Mouse (Mus musculus) E14TG2a.4 (cell line): ENCODE results near the gene Mb21d2.

ENCODE experiments used
- H3K27me3 ChIP-seq: 2 replicates; pipeline ENCODE4 v1.6.1; 2014; ENCODE audit warnings: low read length, control low read depth; ENCODE audit not compliant: insufficient read depth
- H3K36me3 ChIP-seq: 2 replicates; pipeline ENCODE4 v1.6.1; 2014; ENCODE audit warnings: low read length, control low read depth; ENCODE audit not compliant: insufficient read depth
- H3K4me1 ChIP-seq: replicated peaks from 2 replicates; pipeline ENCODE4 v1.6.1; 2014; ENCODE audit warnings: low read depth, low read length, control low read depth
- H3K4me3 ChIP-seq: replicated peaks from 2 replicates; pipeline ENCODE4 v1.5.1; 2014; ENCODE audit warnings: mild to moderate bottlenecking, low read length
- H3K9me3 ChIP-seq: 2 replicates; pipeline ENCODE4 v1.6.1; 2014; ENCODE audit warnings: low read length, control low read depth
- CTCF ChIP-seq: conservative IDR thresholded peaks from 2 replicates; pipeline ENCODE4 v1.5.1; 2014; ENCODE audit warnings: low read length
- NANOG ChIP-seq: IDR thresholded peaks from 2 replicates; pipeline ENCODE4 v1.6.1; 2014; ENCODE audit warnings: borderline replicate concordance, low read length, mixed read lengths
- POU5F1 ChIP-seq: IDR thresholded peaks from 2 replicates; pipeline ENCODE4 v1.6.1; 2014; ENCODE audit warnings: low read length, borderline replicate concordance

Gene Mb21d2

DNA sequence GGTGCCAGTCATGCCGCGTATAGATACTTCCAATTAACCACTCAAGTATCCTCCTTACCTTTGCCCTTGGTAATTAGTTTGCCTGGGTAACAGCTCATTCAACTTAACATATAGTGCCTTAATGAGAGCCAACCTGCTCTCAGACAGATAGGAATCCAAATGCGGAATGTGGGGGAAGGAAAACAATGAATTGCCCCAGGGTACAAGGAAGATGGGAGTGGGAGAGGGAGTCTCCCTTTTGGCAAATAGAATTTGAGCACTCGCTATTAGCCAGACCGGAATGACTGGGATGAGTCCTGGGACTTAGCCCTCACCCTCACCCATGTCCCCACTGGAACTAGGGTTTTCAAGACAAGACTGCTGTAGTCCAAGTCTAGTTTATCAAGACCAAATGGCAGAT lies 953 bp upstream of the Mb21d2 start:
- no peak for TF ChIP-seq CTCF
- no peak for TF ChIP-seq POU5F1
- TF ChIP-seq NANOG = no peak
- H3K9me3 ChIP-seq = no peaks in the 10 kb centered on the region
- H3K4me1 ChIP-seq = peaks cover 60% of the 10 kb centered on the region
- peak overlapping the region; percentile 90 for H3K4me3 ChIP-seq
- H3K27me3 ChIP-seq = peaks cover 2% of the 10 kb centered on the region; the same call in 1 of the 2 replicates
- peaks cover 12% of the 10 kb centered on the region for H3K36me3 ChIP-seq

DNA sequence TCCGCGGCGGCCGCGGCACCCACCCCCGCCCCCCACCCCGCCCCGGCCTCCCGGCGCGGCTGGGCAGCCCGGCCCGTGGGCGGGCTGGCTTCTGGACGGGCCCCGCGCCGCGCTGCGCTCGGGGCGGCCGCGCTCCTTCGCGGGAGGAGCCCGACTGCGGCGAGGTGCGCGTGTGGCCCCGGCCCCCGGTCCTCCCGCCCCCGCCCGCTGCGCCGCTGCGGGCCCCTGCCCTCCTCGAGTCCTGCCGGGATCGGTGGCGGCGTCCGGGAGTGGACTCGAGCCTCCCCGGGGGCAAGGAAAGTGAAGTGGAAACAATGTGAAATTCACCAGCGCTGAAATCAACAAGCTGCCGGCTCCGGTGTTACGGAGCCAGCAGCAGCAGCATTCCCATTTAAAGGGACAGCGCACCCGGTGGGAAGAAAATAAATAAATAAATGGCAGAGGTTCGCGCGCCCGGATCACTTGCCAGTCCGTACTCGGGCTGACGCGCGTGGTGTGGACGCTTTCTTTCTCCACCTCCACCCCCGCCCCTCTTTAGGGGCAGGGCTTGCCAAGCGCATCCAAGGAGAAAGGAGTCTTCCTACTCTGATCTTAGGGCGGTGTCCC lies 316 bp upstream of the Mb21d2 start:
- H3K4me1 ChIP-seq = peaks cover 62% of the 10 kb centered on the region

DNA sequence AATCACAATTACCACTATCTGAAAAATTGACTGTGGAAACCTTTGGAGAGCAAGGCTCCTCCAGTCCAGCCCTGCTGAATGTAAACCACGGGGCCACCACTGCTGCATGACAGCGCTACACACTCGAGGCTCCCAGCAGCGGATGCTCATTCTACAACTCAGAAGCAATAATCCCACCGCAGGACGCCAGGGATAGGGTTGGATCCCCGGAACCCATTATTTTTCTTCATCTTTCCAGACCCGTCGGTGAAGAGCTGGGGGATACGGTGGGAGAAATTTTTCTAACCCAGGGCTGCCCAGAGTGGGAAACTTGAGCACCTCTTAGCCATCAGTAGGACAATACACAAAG lies 1.0 kb downstream of the Mb21d2 start:
- peaks cover 76% of the 10 kb centered on the region for H3K4me1 ChIP-seq
- peaks cover 32% of the 10 kb centered on the region for H3K36me3 ChIP-seq
- peak overlapping the region; percentile 90 for H3K4me3 ChIP-seq
- H3K9me3 ChIP-seq = no peaks in the 10 kb centered on the region
- H3K27me3 ChIP-seq = peaks cover 11% of the 10 kb centered on the region
- TF ChIP-seq POU5F1 (no peak), CTCF (no peak), NANOG (no peak)

More for the DNA sequence above, 316 bp upstream of the Mb21d2 start:
- Histone ChIP-seq H3K4me3 (peak overlapping the region; percentile 90), H3K9me3 (no peaks in the 10 kb centered on the region), H3K27me3 (peaks cover 8% of the 10 kb centered on the region), H3K36me3 (peaks cover 19% of the 10 kb centered on the region)
- TF ChIP-seq NANOG (no peak), POU5F1 (no peak), CTCF (no peak)

DNA sequence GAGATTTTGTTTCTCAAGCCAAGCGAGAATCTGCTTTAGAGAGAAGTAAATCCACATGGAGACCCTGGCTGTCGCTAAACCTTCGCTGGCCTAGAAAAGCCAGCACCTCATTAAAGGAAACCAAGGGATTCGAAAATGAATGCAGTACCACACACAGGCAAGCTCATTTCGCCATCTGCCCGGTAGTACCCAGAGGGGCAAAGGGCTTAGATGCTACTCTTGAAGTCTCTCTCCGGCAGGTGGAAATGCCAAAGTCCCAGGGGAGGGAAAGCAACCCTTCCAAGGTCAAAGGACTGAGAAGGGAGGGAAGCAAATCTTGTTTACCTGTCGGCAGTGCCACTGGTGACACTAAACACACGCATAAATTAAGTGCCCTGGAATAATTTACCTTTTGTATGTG lies 2.1 kb downstream of the Mb21d2 start:
- peaks cover 41% of the 10 kb centered on the region for H3K36me3 ChIP-seq
- H3K4me3 ChIP-seq = peak overlapping the region; percentile 90
- no peak for TF ChIP-seq POU5F1
- no peak for TF ChIP-seq CTCF
- no peak for TF ChIP-seq NANOG
- peaks cover 11% of the 10 kb centered on the region for H3K27me3 ChIP-seq
- H3K9me3 ChIP-seq = no peaks in the 10 kb centered on the region
- H3K4me1 ChIP-seq = peaks cover 76% of the 10 kb centered on the region

DNA sequence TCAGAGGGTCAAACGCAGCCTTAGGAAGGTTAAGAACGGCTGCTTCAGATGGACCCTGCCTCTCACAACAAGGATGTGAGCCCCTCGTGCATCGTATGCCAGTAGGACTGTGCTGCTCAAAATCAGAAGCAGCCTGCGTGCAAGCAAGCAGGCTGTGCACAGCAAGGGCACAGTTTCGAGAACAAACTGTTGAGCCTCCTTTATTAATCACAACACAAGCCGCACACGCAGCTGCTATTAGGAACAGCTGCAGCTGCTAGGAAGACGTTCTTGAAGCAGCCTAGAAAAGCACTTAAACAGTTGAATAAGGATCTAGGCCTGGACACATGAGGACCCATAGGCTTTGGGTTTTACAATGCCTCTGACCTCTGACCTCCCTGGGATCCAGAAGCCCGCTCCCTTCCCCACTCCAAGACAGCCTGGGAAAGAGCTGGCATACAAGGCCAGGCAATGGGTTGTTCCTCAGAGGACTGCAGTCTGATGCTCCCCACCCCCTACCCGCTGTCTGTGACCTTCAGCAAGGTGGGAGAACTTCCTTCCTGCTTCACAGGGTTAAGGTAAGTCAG lies 10.1 kb downstream of the Mb21d2 start:
- TF ChIP-seq POU5F1 = no peak
- no peak for TF ChIP-seq CTCF
- no peak for TF ChIP-seq NANOG
- H3K4me1 ChIP-seq = peaks cover 80% of the 10 kb centered on the region
- no peaks in the 10 kb centered on the region for H3K9me3 ChIP-seq
- peaks cover 3% of the 10 kb centered on the region; the same call in 1 of the 2 replicates for H3K27me3 ChIP-seq
- no peak overlapping the region for H3K4me3 ChIP-seq
- peaks cover 38% of the 10 kb centered on the region for H3K36me3 ChIP-seq

DNA sequence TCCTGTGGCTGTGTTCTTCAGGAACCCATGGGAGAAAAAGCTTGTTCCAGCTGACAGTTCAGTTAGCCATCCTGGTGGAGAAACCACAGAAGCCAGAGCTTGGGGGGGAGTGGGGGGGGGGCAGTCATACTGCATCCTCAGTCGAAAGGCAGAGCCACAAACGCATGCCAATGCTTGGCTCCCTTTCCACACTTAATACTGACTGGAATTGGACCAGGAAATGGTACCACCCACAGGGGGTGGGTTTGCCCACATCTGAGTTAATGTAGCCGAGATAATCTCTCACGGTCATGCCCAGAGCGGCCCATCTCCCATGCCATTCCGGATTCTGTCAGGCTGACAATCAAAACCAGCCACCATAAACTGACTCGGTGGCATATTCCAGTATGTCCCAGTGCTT lies 14.1 kb downstream of the Mb21d2 start:
- TF ChIP-seq NANOG = no peak
- Histone ChIP-seq H3K27me3 (no peaks in the 10 kb centered on the region), H3K9me3 (no peaks in the 10 kb centered on the region), H3K4me3 (no peak overlapping the region), H3K4me1 (peaks cover 70% of the 10 kb centered on the region), H3K36me3 (peaks cover 15% of the 10 kb centered on the region)

DNA sequence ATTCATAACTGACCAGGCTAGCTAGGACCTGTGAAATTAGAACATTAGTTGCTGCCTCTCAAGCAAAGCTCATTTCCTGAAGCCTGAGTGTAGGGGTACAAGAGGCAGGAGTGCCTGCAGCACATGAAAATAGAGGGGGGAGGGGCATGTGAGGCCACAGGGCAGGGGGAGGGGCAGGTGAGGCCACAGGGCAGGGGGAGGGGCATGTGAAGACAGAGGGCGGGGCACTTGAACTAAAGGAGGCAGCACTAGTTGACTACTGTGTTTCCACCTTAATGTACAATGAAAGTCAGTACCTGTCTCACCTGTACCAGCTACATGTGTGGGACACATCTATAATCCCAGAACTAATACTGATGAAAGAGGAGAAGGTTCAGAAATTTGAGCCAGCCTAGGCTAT lies 14.8 kb downstream of the Mb21d2 start:
- H3K36me3 ChIP-seq = peaks cover 20% of the 10 kb centered on the region
- peaks cover 73% of the 10 kb centered on the region for H3K4me1 ChIP-seq
- no peaks in the 10 kb centered on the region for H3K27me3 ChIP-seq
- no peaks in the 10 kb centered on the region for H3K9me3 ChIP-seq
- TF ChIP-seq CTCF = no peak
- no peak for TF ChIP-seq NANOG
- TF ChIP-seq POU5F1 = no peak
- no peak overlapping the region for H3K4me3 ChIP-seq

DNA sequence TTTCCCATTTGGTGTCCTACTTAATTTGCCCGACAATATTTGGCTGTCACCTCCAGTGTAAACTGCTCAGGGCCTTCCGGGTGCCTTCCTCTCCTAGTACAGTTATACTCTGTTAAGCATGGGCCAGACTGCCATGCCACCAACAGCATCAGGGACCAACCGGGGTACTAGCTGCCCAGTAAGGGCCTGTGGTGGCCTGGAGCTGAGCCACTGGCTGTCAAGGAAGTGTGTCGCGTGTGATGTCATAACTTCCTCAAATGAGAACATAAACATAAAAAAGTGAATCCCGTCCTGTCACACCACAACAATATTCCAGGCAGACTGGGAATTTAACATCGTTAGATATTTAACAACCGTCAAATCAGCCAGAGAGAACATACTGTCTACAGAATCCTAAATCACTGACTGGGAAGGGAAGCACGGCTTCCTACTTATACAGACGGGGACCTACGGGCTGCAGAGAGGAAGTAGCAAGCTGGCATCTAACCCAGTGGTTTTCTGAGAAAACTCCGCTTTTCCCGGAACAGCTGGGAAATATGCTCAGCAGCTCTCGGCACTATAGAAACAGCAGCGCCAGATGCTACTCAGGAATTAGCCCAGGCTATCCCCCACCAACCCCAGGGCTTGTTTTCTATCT lies 17.9 kb downstream of the Mb21d2 start:
- TF ChIP-seq CTCF = no peak
- TF ChIP-seq NANOG = no peak
- TF ChIP-seq POU5F1 = no peak
- peaks cover 53% of the 10 kb centered on the region for H3K4me1 ChIP-seq
- no peaks in the 10 kb centered on the region for H3K9me3 ChIP-seq
- H3K4me3 ChIP-seq = no peak overlapping the region
- H3K36me3 ChIP-seq = peaks cover 10% of the 10 kb centered on the region
- H3K27me3 ChIP-seq = no peaks in the 10 kb centered on the region
